Mouse (Mus musculus) T-cell, adult 2 months (primary cell): ENCODE measurements at regions not wholly inside any gene's neighbourhood (a gene's known extent, or its start where the extent isn't known, plus 50 kb on each side); places are given as distances from the start of the nearest gene placed in this dataset.
A peak's percentile ranks its signal among the peaks of the same experiment; 100 is the strongest.
"Not testable (repeated sequence)": the region's sequence is repeated elsewhere in the genome, so short reads cannot be mapped to it uniquely, and the experiment has no call there.

Source experiments
- DNase-seq: peaks from one replicate; pipeline ENCODE4 v3.0.0; 2022; ENCODE audit warnings: low spot score

- no peak for DNase-seq
Measured at GRCm38 (mm10) chr11:20390622-20391021, 58.1 kb upstream of the Slc1a4 start.

- DNase-seq, result not testable (repeated sequence)
Measured at GRCm38 (mm10) chr11:20393302-20393701, 60.8 kb upstream of the Slc1a4 start.

- DNase-seq, result not testable (repeated sequence)
Measured at GRCm38 (mm10) chr11:20393807-20394206, 61.3 kb upstream of the Slc1a4 start.

GRCm38 (mm10) chr11:20395848-20396203 is 63.3 kb upstream of the Slc1a4 start:
- no peak for DNase-seq

- DNase-seq, result no peak
Measured at GRCm38 (mm10) chr11:20396204-20396848, 63.8 kb upstream of the Slc1a4 start.

- DNase-seq, result no peak
Measured at GRCm38 (mm10) chr11:20396884-20397283, 64.4 kb upstream of the Slc1a4 start.

- DNase-seq, result peak; percentile 14
Measured at GRCm38 (mm10) chr11:20400302-20401234, 68.1 kb upstream of the Slc1a4 start.

- DNase-seq, result no peak
Measured at GRCm38 (mm10) chr11:20403456-20403855, 70.9 kb upstream of the Slc1a4 start.

- DNase-seq, result no peak
Measured at GRCm38 (mm10) chr11:20404476-20404875, 72.0 kb upstream of the Slc1a4 start.

- DNase-seq, result no peak
Measured at GRCm38 (mm10) chr11:20418141-20418540, 85.6 kb upstream of the Slc1a4 start.

GRCm38 (mm10) chr11:20420876-20421275 is 88.4 kb upstream of the Slc1a4 start:
- no peak for DNase-seq

- no peak for DNase-seq
Measured at GRCm38 (mm10) chr11:20436057-20436456, 103.5 kb upstream of the Slc1a4 start.

GRCm38 (mm10) chr11:20442476-20442875 is 100.6 kb upstream of the Sertad2 start:
- DNase-seq, result no peak

GRCm38 (mm10) chr11:20445061-20445902 is 97.8 kb upstream of the Sertad2 start:
- no peak for DNase-seq

- DNase-seq, result peak; percentile 57
Measured at GRCm38 (mm10) chr11:20445903-20446264, 97.2 kb upstream of the Sertad2 start.

GRCm38 (mm10) chr11:20452901-20453300 is 90.2 kb upstream of the Sertad2 start:
- DNase-seq, result no peak

- no peak for DNase-seq
Measured at GRCm38 (mm10) chr11:20453786-20454185, 89.3 kb upstream of the Sertad2 start.

GRCm38 (mm10) chr11:20455085-20455864 is 87.8 kb upstream of the Sertad2 start:
- DNase-seq, result peak; percentile 75

- no peak for DNase-seq
Measured at GRCm38 (mm10) chr11:20455865-20456648, 87.0 kb upstream of the Sertad2 start.

GRCm38 (mm10) chr11:20459140-20459539 is 83.9 kb upstream of the Sertad2 start:
- no peak for DNase-seq

GRCm38 (mm10) chr11:20460501-20460921 is 82.5 kb upstream of the Sertad2 start:
- no peak for DNase-seq
